In genomic region chr1:128103520-128104088, GRCm38 (mm10) we compare ENCODE assay signal across 8 mouse cellular contexts. TPM values are rescaled to one million over a fixed set of nuclear protein-coding genes. Genes with fewer than 3 reads are reported as not detected.
DNase-seq lines count a peak whose midpoint lies in the region; ATAC-seq and TF ChIP-seq lines count a peak whose summit lies in the region.

No protein-coding gene starts in this region.

- under 1% methylated on average over 46 of the region's 47 CpGs for WGBS in forebrain, embryonic 16.5 days
- WGBS in liver, postnatal 0 days (ENCODE audit: insufficient replicate concordance), result 2% methylated on average over 35 of the region's 47 CpGs

- no peak for TF ChIP-seq POLR2A in bone marrow macrophage, adult 2 months (IDR thresholded peaks at IDR 0.05; ENCODE audit: borderline replicate concordance, low read depth, low read length)

- H3K9me3 ChIP-seq in forebrain, embryonic 16.5 days (ENCODE audit: control insufficient read depth, low read length), result no peaks in the 10 kb centered on the region
- no peaks in the 10 kb centered on the region for H3K9me3 ChIP-seq in liver, postnatal 0 days (ENCODE audit: low read length)

- peak; percentile 49 for ATAC-seq in forebrain, embryonic 16.5 days
- peak; percentile 27 for ATAC-seq in liver, postnatal 0 days

- peak overlapping the region; percentile 79 for H3K4me2 ChIP-seq in forebrain, embryonic 16.5 days (ENCODE audit: low read length)
- peak overlapping the region; percentile 69 for H3K4me2 ChIP-seq in liver, postnatal 0 days (ENCODE audit: low read depth, low read length)

- H3K36me3 ChIP-seq in forebrain, embryonic 16.5 days (ENCODE audit: control insufficient read depth, insufficient read depth), result no peaks in the 10 kb centered on the region
- no peaks in the 10 kb centered on the region for H3K36me3 ChIP-seq in liver, postnatal 0 days (replicated peaks; ENCODE audit: insufficient read depth, low read length)

- peaks cover 13% of the 10 kb centered on the region for H3K4me1 ChIP-seq in bone marrow macrophage, adult 2 months (ENCODE audit: control insufficient read depth, insufficient read depth, low read length)
- peaks cover 12% of the 10 kb centered on the region for H3K4me1 ChIP-seq in forebrain, embryonic 16.5 days (replicated peaks; ENCODE audit: control insufficient read depth, insufficient read depth, low read length)
- peaks cover 9% of the 10 kb centered on the region for H3K4me1 ChIP-seq in liver, postnatal 0 days (ENCODE audit: insufficient read depth)

- peak overlapping the region; percentile 90 for H3K4me3 ChIP-seq in bone marrow macrophage, adult 2 months (ENCODE audit: insufficient read depth, low read length)
- H3K4me3 ChIP-seq in forebrain, embryonic 16.5 days (replicated peaks; ENCODE audit: low read length), result peak overlapping the region; percentile 94
- H3K4me3 ChIP-seq in liver, postnatal 0 days (ENCODE audit: low read depth, low read length), result peak overlapping the region; percentile 69

- peak; percentile 18 for DNase-seq in left cerebral cortex, adult 11 months (ENCODE audit: low spot score)
- DNase-seq in left cerebral cortex, postnatal 10 days (ENCODE audit: extremely low spot score in 1 of 2, low spot score in 2 of 2), result no peak
- peak; percentile 71 for DNase-seq in liver, postnatal 0 days
- DNase-seq in layer of hippocampus, adult 9-11 months, result no peak
- no peak for DNase-seq in gastrocnemius, adult 8-10 months (ENCODE audit: low spot score in 2 of 2)
- no peak for DNase-seq in retina, postnatal 1 day

- peak overlapping the region; percentile 72 for H3K27ac ChIP-seq in bone marrow macrophage, adult 2 months (ENCODE audit: insufficient read depth, low read depth, low read length)
- peak overlapping the region; percentile 94 for H3K27ac ChIP-seq in forebrain, embryonic 16.5 days (ENCODE audit: low read length)
- peak overlapping the region; percentile 93 for H3K27ac ChIP-seq in liver, postnatal 0 days (ENCODE audit: low read depth)

- TF ChIP-seq CTCF in bone marrow macrophage, adult 2 months (IDR thresholded peaks at IDR 0.05; ENCODE audit: low read depth, low read length), result no peak
- peak; percentile 32 for TF ChIP-seq CTCF in liver, postnatal 0 days (IDR thresholded peaks at IDR 0.05; ENCODE audit: low read depth)

- H3K27me3 ChIP-seq in forebrain, embryonic 16.5 days (replicated peaks; ENCODE audit: control insufficient read depth, insufficient read depth, low read length), result no peaks in the 10 kb centered on the region
- no peaks in the 10 kb centered on the region for H3K27me3 ChIP-seq in liver, postnatal 0 days (ENCODE audit: insufficient read depth, low read length)

- peak overlapping the region; percentile 94 for H3K9ac ChIP-seq in forebrain, embryonic 16.5 days (replicated peaks; ENCODE audit: low read depth, low read length)
- peak overlapping the region; percentile 67 for H3K9ac ChIP-seq in liver, postnatal 0 days (replicated peaks)

- intact Hi-C loops in left cerebral cortex, postnatal 10 days (cut with DNase I), result no loop called here

- no peak for TF ChIP-seq EP300 in liver, postnatal 0 days (IDR thresholded peaks at IDR 0.05; ENCODE audit: low read depth)

RNA-seq across cellular contexts. Expression of gene R3hdm1, which starts 0.5 kb away (rescaled TPM):
- total RNA-seq in left cerebral cortex, postnatal 10 days (2021), result 100 to 1,000 TPM; 327 to 329 TPM
- 45.0 and 51.0 TPM in 2 replicates for polyA plus RNA-seq in bone marrow macrophage, adult 2 months (2012; ENCODE audit: insufficient read depth, insufficient read length, missing spikeins)
- polyA plus RNA-seq in forebrain, embryonic 16.5 days (2015; fragmentation: Nextera tagmentation; extraction: Ambion mirVana), result 95.8 and 109 TPM in 2 replicates
- 21.7 and 22.6 TPM in 2 replicates for polyA plus RNA-seq in liver, postnatal 0 days (2015; fragmentation: Nextera tagmentation; extraction: Ambion mirVana)
- total RNA-seq in gastrocnemius, adult 8-10 months (2022), result 10 to 100 TPM; 74.0 to 90.8 (median 84.7) TPM

RNA-seq across cellular contexts. Expression of gene Zranb3, which starts 0.8 kb away (rescaled TPM):
- 1 to 10 TPM; 8.7 to 9.8 TPM for total RNA-seq in left cerebral cortex, postnatal 10 days (2021)
- polyA plus RNA-seq in bone marrow macrophage, adult 2 months (2012; ENCODE audit: insufficient read depth, insufficient read length, missing spikeins), result 11.4 and 11.7 TPM in 2 replicates
- 4.7 and 6.4 TPM in 2 replicates for polyA plus RNA-seq in forebrain, embryonic 16.5 days (2015; fragmentation: Nextera tagmentation; extraction: Ambion mirVana)
- 1.2 and 1.3 TPM in 2 replicates for polyA plus RNA-seq in liver, postnatal 0 days (2015; fragmentation: Nextera tagmentation; extraction: Ambion mirVana)
- total RNA-seq in gastrocnemius, adult 8-10 months (2022), result 1 to 10 TPM; 4.9 to 7.2 (median 5.8) TPM

Comparison
In these comparisons a context has a peak if more than half of its experiments do, and no peak if none do; other contexts are left out.
1. DNase-seq: peak in left cerebral cortex, adult 11 months (single experiment) and liver, postnatal 0 days (single experiment); none in left cerebral cortex, postnatal 10 days (0 of 2), layer of hippocampus, adult 9-11 months (single experiment), gastrocnemius, adult 8-10 months (0 of 2) and retina, postnatal 1 day (single experiment).
2. Peak in every context shown above with its lines, with median percentiles within 50 percentile points of each other: H3K27ac ChIP-seq and H3K4me3 ChIP-seq.